Mouse (Mus musculus) embryonic fibroblast, embryonic 13.5 days (primary cell): ENCODE data around the gene Fbh1. TPM values are rescaled to one million over a fixed set of nuclear protein-coding genes. Genes with fewer than 3 reads are reported as not detected.
"Not testable (repeated sequence)": the region's sequence is repeated elsewhere in the genome, so short reads cannot be mapped to it uniquely, and the experiment has no call there.

Source experiments
- H3K27ac ChIP-seq: 2 replicates; pipeline ENCODE4 v1.5.1; 2012; ENCODE audit warnings: low read length, control low read depth, inconsistent platforms; ENCODE audit not compliant: insufficient read depth
- H3K4me1 ChIP-seq: 2 replicates; pipeline ENCODE4 v1.6.1; 2011; ENCODE audit warnings: low read length; ENCODE audit not compliant: control insufficient read depth, insufficient read depth
- H3K4me3 ChIP-seq: 2 replicates; pipeline ENCODE4 v1.5.1; 2011; ENCODE audit warnings: mild to moderate bottlenecking, control low read depth, low read length; ENCODE audit not compliant: insufficient read depth
- CTCF ChIP-seq: IDR thresholded peaks from 2 replicates; pipeline ENCODE4 v1.5.1; 2011; ENCODE audit warnings: mild to moderate bottlenecking, control low read depth, low read length, moderate library complexity, borderline replicate concordance; ENCODE audit not compliant: insufficient read depth
- POLR2A ChIP-seq: IDR thresholded peaks from 2 replicates; pipeline ENCODE4 v1.6.1; 2011; ENCODE audit warnings: low read depth, mild to moderate bottlenecking, control low read depth, low read length, moderate library complexity
- polyA plus RNA-seq: library from polyadenylated mRNA; stranded (reverse); fragments of >200 nt; gene quantifications from 2 replicates; pipeline ENCODE4 v1.2.4, GENCODE M21; 2011; ENCODE audit warnings: low read depth; ENCODE audit not compliant: missing spikeins, insufficient read length

The Fbh1 gene
- polyA plus RNA-seq, 1 experiment: 106 TPM

DNA sequence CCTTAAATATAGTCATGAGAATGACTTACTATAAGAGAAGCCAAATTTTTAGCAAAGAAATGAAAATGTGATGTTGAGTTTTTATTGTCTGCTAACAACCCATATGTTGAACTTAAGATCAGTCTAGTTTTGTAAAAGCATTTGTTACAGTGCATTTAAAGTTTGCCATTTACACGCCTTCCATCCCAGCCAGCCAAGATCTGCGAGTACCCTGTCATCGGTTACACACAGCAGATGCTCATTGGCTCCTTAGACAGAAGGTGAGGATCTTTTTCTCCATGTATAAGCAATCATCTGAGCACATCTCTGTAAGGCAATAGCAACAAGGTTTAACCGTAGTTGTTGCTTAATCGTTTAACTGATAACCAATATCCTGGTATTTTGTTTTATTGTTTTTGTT is 49.8 kb downstream of the Fbh1 start:
- Histone ChIP-seq H3K4me1 (no peaks in the 10 kb centered on the region), H3K4me3 (no peak overlapping the region), H3K27ac (no peak overlapping the region)
- TF ChIP-seq CTCF (no peak), POLR2A (no peak)

GRCm38 (mm10) chr2:11722564-11722963 is 54.8 kb downstream of the Fbh1 start:
- Histone ChIP-seq H3K4me1 (no peaks in the 10 kb centered on the region), H3K27ac (no peak overlapping the region), H3K4me3 (no peak overlapping the region)
- no peak for TF ChIP-seq POLR2A
- no peak for TF ChIP-seq CTCF

GRCm38 (mm10) chr2:11718573-11718972 is 58.8 kb downstream of the Fbh1 start:
- Histone ChIP-seq H3K4me1 (no peaks in the 10 kb centered on the region), H3K4me3 (no peak overlapping the region)

GRCm38 (mm10) chr2:11714535-11714934 is 62.8 kb downstream of the Fbh1 start:
- H3K4me1 ChIP-seq: no peaks in the 10 kb centered on the region
- TF ChIP-seq POLR2A (no peak), CTCF (no peak)
- H3K27ac ChIP-seq: no peak overlapping the region
- no peak overlapping the region for H3K4me3 ChIP-seq

More at GRCm38 (mm10) chr2:11718573-11718972, 58.8 kb downstream of the Fbh1 start:
- H3K27ac ChIP-seq: no peak overlapping the region
- TF ChIP-seq POLR2A: no peak
- no peak for TF ChIP-seq CTCF

- H3K27ac ChIP-seq: no peak overlapping the region
- H3K4me1 ChIP-seq: no peaks in the 10 kb centered on the region
- TF ChIP-seq POLR2A (no peak), CTCF (no peak)
- no peak overlapping the region for H3K4me3 ChIP-seq
These were observed 64.4 kb downstream of the Fbh1 start for GRCm38 (mm10) chr2:11713021-11713420.

- TF ChIP-seq POLR2A (no peak), CTCF (no peak)
- no peak overlapping the region for H3K27ac ChIP-seq
These were observed 64.8 kb downstream of the Fbh1 start for GRCm38 (mm10) chr2:11712483-11712990.

DNA sequence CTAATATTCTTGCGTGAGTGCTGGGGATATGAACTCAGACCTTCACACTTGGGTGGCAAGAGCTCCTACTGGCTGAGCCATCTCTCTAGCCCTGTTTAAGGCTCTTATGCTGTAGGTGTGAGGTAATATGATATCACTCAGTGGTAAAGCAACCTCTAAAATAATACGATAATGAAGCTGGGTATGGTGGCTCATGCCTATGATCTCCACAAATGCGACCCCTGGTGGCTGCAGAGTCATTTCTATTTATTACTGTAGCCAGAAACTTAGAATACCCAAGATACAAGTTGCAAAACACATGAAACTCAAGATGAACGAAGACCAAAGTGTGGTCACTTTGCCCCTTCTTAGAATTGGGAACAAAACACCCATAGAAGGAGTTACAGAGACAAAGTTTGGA is 67.3 kb downstream of the Fbh1 start:
- H3K27ac ChIP-seq, H3K4me1 ChIP-seq, H3K4me3 ChIP-seq: not testable (repeated sequence)

More at GRCm38 (mm10) chr2:11712483-11712990, 64.8 kb downstream of the Fbh1 start:
- Histone ChIP-seq H3K4me1 (no peaks in the 10 kb centered on the region), H3K4me3 (no peak overlapping the region)

DNA sequence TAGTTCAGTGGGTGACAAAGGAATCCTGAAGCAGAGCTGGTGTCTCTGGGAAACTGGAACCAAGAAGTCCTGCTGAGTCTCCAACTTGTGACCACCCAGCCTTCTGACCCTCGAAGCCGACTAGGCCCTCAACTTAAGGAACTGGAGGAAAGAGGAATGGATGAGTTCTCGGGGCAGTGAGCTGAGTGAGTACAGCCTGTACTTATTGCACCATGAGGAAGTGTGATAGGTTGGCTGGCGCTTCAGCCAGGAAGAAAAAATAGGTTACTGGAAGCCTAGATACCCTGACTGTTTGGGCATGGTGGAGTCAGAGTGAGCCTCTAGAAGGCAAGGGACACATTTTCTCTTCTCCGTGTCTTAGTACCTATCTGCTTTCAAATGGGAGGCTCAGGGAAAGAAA is 68.8 kb downstream of the Fbh1 start:
- peaks cover 7% of the 10 kb centered on the region; the same call in 1 of the 2 replicates for H3K4me1 ChIP-seq
- H3K27ac ChIP-seq: no peak overlapping the region
- H3K4me3 ChIP-seq: no peak overlapping the region
- TF ChIP-seq CTCF: no peak
- TF ChIP-seq POLR2A: no peak

GRCm38 (mm10) chr2:11706746-11707065 is 70.7 kb downstream of the Fbh1 start:
- Histone ChIP-seq H3K4me1 (peaks cover 7% of the 10 kb centered on the region; the same call in 1 of the 2 replicates), H3K4me3 (peak overlapping the region; percentile 73), H3K27ac (peak overlapping the region; percentile 58; the same call in 1 of the 2 replicates)
- no peak for TF ChIP-seq CTCF
- no peak for TF ChIP-seq POLR2A

DNA sequence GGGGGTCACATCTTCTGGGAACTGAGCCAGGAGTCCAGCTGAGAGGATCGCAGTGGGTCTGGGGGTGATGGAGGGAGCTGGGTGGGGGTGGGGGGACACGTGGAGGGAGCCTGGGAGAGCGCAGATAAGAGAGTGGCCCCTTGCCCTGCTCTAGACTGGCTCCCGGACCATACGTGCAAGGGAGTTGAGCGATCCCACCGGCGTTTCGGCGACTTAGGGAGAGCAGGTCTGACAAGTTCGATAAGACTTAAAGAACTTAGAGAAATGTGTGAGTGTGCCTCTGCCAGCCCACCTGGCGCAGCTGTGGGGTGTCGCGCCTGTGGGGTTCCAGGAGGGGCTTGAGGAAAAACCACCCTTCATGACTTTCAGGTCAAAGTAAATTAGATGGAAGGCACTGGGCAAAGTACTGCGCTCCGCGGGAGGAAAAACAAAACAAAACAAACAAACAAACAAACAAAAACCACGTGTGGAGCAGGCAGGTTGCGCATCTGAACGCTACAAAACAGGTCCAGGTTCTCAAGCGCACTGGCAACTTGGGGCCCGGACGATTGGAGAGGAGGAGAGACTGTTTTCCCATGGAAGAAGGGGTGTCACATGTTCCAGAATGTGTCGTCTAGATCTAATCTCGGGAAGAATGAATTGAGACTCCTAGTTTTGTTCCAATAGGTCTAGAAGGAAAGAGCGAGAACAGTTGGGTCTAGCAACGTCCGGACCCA is 71.2 kb downstream of the Fbh1 start:
- no peak for TF ChIP-seq CTCF
- TF ChIP-seq POLR2A: no peak
- Histone ChIP-seq H3K4me3 (peak overlapping the region; percentile 73), H3K4me1 (peaks cover 7% of the 10 kb centered on the region; the same call in 1 of the 2 replicates), H3K27ac (peak overlapping the region; percentile 20; the same call in 1 of the 2 replicates)
